Mouse (Mus musculus): ENCODE measurements around the gene Zfp146. TPM values are rescaled to one million over a fixed set of nuclear protein-coding genes. Genes with fewer than 3 reads are reported as not detected.

Gene Zfp146
- polyA plus RNA-seq, 1 experiment, result 0.14 TPM

- no peak for TF ChIP-seq TAL1 (IDR thresholded peaks at IDR 0.05; ENCODE audit: low read length)
- TF ChIP-seq GATA1 (IDR thresholded peaks at IDR 0.05; ENCODE audit: low read length), result no peak
- Histone ChIP-seq H3K27me3 (ENCODE audit: control insufficient read depth) (no peaks in the 10 kb centered on the region), H3K4me1 (ENCODE audit: control insufficient read depth) (peaks cover 6% of the 10 kb centered on the region), H3K9me3 (ENCODE audit: control insufficient read depth, low read length) (peaks cover 36% of the 10 kb centered on the region), H3K36me3 (ENCODE audit: control insufficient read depth) (no peaks in the 10 kb centered on the region), H3K4me3 (replicated peaks) (no peak overlapping the region)
These were observed 53.5 kb downstream of the Zfp146 start for GRCm38 (mm10) chr7:30116076-30116475.

Other genes with a start within 250 kb of the Zfp146 start
- gene Zfp74, start 215.7 kb downstream of the Zfp146 start, polyA plus RNA-seq (2012), result 0.09 and 0.37 TPM in 2 replicates
- gene Zfp568, start 185.8 kb downstream of the Zfp146 start, polyA plus RNA-seq (2012), result 0.04 TPM in 2 replicates
- 0.02 TPM in 1 of 2 replicates, not detected in the other for gene Zfp14, start 118.4 kb downstream of the Zfp146 start, polyA plus RNA-seq (2012)
- 0.02 TPM in 1 of 2 replicates, not detected in the other for gene Zfp82, start 96.8 kb downstream of the Zfp146 start, polyA plus RNA-seq (2012)
- gene Gm26920, start 79.3 kb downstream of the Zfp146 start, polyA plus RNA-seq (2012), result not detected in 2 replicates
- not detected in 2 replicates for gene Zfp566, start 79.2 kb downstream of the Zfp146 start, polyA plus RNA-seq (2012)
- not detected in 2 replicates for gene Zfp260, start 75.0 kb downstream of the Zfp146 start, polyA plus RNA-seq (2012)
- gene Zfp382, start 47.8 kb downstream of the Zfp146 start, polyA plus RNA-seq (2012), result 0.11 TPM in 1 of 2 replicates, not detected in the other
- 0.12 TPM in 1 of 2 replicates, not detected in the other for gene Cox7a1, start 14.4 kb upstream of the Zfp146 start, polyA plus RNA-seq (2012)
- gene Capns1, start 29.1 kb upstream of the Zfp146 start, polyA plus RNA-seq (2012), result 17.1 and 21.2 TPM in 2 replicates
- gene Polr2i, start 62.2 kb upstream of the Zfp146 start, polyA plus RNA-seq (2012), result 9.4 and 10.9 TPM in 2 replicates
- 2.6 and 4.1 TPM in 2 replicates for gene Tbcb, start 62.5 kb upstream of the Zfp146 start, polyA plus RNA-seq (2012)
- not detected in 2 replicates for gene Ovol3, start 66.0 kb upstream of the Zfp146 start, polyA plus RNA-seq (2012)
- gene Thap8, start 110.3 kb upstream of the Zfp146 start, polyA plus RNA-seq (2012), result 0.04 TPM in 1 of 2 replicates, not detected in the other
- 14.8 and 30.0 TPM in 2 replicates for gene Wdr62, start 110.7 kb upstream of the Zfp146 start, polyA plus RNA-seq (2012)
- gene Clip3, start 122.0 kb upstream of the Zfp146 start, polyA plus RNA-seq (2012), result not detected in 2 replicates
- 2.1 and 2.8 TPM in 2 replicates for gene Alkbh6, start 139.0 kb upstream of the Zfp146 start, polyA plus RNA-seq (2012)
- 0.04 and 0.13 TPM in 2 replicates for gene Syne4, start 145.1 kb upstream of the Zfp146 start, polyA plus RNA-seq (2012)
- gene E130208F15Rik, start 152.0 kb upstream of the Zfp146 start, polyA plus RNA-seq (2012), result not detected in 2 replicates
- 0.45 and 0.47 TPM in 2 replicates for gene Sdhaf1, start 154.1 kb upstream of the Zfp146 start, polyA plus RNA-seq (2012)
- gene Lrfn3, start 193.0 kb upstream of the Zfp146 start, polyA plus RNA-seq (2012), result 0.05 TPM in 1 of 2 replicates, not detected in the other
- 0.91 and 1.6 TPM in 2 replicates for gene Tyrobp, start 244.0 kb upstream of the Zfp146 start, polyA plus RNA-seq (2012)